Mouse (Mus musculus) telencephalon, adult 2 months (tissue): ENCODE measurements around the gene Tomm34.
"Not testable (repeated sequence)": the region's sequence is repeated elsewhere in the genome, so short reads cannot be mapped to it uniquely, and the experiment has no call there.

Experiments used
- DNase-seq: peaks from one replicate; pipeline ENCODE4 v3.0.0-alpha.2; 2011; ENCODE audit warnings: low read depth, low spot score

Gene Tomm34

DNA sequence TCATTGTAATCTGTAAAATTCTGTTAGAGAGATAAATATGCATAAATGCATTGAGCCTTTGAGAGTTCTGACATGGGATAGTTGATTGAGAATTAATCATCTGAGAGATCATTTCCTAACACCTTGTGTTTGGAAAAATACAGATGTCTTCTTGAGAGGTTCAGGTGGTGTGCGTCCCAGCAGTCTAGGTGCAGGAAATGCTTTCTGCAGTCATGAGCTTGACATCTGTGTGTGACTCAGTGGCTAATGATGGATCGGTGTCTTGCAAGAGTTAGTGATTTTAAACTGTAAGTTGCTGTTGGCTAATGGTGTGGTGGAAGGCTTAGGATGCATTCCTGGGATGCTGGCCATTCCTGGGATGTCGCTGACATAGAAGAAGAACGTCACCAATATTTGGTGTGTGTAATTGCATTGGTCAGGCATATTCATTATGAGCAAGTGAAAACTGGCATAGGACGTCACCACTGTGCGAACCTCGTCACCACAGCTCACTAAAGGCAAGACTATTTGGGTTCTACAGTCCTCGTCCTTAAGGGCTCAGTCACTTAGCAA lies 6.0 kb upstream of the Tomm34 start:
- no peak for DNase-seq

DNA sequence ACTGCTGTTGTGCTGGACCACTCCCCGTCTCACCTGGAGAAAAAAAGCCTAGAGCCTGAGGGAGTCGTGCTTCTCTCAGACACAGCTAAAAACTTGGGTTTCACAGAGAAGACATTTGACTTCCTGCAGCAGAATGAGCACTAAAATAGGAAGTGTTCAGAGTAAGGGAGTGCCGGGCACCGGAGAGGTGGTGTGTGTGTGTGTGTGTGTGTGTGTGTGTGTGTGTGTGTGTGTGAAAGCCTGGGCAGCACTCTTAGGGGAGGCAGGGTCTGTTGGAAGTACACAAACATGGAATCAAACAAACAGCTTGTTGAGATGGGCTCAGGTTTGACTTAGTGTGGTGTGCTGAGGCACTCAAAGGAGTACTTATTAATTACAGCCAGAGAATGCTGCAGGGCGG lies 4.1 kb upstream of the Tomm34 start:
- DNase-seq: no peak

DNA sequence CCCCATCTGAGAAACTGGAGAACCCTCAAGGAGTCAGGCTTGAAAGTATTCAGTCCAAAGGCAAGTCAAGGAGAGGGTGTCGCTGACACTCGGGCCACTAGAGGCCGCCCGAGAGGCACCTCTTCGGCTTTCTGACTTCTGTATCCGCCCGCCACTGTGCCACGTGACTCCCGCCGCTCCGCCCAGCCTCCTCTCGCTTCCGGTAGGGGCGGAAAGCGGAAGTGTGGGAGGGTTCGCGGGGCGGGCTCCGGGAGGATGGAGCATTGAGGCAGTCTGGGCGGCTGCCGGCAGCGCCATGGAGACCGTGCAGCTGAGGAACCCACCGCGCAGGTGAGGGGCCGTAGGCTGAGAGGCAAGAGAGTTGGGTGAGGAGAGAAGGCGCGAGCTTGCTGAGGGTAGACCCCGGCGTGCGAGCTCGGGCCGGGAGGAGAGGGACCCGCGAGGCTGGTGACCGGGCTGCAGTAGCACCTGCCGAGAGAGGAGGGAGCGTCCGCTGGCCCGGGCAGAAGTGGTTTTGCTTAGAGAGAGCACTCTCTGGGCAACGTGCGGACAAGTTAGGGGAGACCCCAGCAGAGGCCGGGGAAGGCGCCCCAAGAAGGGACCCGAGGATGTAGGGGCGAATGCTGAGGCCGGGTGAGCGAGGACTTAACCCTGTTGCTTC lies 3.1 kb upstream of the Tomm34 start:
- peak; percentile 91 for DNase-seq

DNA sequence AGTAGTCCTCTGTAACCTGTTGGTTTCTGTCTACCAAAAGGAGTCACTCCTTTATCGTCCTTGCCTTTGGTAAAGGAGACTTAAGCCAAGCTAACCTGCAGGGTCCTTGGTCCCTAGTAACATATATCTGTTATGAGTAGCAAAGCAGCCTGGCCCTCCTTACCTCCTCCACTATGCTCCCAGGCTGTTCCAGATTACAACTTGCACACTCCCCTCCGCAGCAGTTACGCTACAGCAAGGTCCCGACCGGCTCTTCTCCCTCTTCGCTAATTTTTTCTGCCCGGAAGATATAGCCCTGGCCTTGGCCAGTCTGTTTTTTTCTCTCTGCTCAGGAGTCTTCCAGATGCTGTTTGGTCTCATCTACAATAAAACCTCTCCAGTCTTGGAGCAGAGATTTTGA lies 2.2 kb upstream of the Tomm34 start:
- no peak for DNase-seq

DNA sequence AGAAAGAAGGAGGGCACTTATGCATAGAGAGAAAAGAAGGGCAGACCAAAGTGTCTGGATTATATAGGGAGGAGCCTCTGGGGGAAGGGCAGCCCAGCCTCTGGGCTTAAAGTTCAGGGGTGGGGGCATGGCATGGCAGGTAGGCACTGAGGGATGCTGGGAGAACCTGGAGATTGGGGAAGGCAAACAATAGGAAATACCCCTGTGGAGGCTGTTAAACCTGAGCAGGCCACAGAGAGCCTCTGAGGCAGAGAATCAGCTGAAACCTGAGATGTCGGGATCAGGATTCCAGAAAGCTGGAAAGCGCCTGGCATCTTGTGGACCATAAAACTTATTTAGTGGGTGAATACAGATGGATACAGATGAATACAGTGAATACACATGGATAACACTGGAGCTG lies 1.1 kb upstream of the Tomm34 start:
- no peak for DNase-seq

DNA sequence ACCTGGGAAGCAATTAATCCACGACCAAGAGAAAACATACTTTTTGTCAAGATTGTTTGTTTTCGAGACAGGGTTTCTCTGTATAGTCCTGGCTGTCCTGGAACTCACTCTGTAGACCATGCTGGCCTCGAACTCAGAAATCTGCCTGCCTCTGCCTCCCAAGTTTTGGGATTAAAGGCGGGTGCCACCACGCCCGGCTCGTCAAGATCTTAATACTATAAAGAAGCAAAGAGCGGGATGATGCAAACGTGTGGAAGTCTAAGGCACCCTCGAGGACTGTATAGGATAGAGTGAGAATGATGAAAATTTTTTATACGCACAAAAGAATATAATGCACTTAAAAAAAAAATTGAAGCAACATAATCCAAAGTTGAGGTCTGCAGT lies 460 bp upstream of the Tomm34 start:
- not testable (repeated sequence) for DNase-seq

DNA sequence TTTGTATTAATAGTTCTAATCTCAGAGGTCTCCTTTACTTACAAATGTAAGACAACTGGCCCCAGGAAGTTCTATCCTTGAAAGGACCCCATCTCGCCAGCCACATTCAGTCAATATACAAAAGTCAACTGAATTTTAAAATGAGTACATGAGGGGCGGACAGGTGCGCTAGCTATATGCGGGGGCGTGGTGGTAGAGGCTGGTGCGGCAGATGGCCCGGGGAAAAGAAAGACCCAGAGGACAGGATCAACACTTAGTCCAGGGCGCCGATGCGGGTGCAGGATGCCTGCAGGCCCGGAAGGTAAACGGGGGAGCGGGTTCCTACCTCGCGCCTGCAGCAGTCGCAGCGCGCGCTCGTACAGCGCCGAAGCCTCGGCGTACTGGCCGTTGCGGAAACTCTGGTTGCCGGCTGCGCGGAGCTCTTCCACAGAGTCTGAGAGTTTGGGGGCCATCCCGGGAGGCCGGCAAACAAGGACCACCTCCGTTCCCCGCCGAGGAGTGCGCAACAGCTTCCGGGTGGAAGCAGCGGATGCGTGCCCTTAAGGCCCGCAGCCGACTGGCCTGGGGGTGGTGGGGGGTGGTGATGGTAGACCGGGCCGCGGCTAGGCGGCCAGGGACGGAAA lies 716 bp downstream of the Tomm34 start, which contains the start of gene Stk4:
TSS of gene Stk4 (plus strand) at position 181 of the 623 bp plus-strand sequence.
- DNase-seq: no peak

DNA sequence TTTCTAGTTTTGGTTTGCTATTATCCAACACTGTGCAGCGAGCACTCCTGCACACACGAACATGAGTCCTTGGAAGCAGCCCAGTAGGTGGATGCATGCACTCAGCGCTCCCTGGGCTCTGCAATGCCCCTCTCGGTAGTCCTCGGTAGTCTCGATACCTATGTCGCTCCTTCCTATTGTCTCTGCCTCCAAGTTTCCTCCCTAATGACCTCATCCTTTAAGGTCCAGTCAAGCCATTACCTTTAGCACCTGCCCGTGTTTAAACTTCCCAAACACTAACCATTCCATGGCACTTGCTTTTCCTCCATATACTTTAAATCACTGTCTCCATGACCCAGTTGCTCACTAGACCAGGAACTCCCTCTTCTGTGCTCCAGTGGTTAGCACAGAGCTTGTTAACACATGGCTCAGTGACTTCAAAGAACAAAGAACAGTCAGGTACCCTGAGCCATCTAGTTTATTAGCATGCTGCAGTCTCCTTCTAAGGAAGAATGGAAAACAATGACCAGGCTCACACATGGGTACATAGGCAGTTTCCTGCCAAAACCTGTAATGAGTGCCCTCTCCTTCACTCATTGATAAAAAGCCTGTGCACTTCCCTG lies 11.2 kb downstream of the Tomm34 start:
- no peak for DNase-seq

DNA sequence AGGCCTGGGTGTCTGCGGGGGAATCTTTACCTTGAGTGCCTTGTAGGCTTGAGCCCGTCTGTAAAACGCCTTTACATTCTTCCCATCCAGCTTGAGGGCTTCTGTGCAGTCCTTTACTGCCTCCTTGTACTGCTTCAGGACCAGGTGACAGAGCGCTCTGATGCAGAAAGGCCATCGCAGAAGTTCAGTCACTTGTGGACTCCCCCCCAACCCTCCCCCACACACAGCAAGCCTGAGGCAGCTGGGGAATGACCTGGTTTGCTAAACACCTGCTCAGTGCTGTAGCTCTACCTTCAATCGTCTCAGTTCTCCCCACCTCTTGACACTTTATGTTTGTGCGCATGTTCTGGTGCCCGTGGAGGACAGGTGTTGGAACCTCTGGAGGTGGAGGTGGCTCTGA lies 16.3 kb downstream of the Tomm34 start:
- DNase-seq: no peak

DNA sequence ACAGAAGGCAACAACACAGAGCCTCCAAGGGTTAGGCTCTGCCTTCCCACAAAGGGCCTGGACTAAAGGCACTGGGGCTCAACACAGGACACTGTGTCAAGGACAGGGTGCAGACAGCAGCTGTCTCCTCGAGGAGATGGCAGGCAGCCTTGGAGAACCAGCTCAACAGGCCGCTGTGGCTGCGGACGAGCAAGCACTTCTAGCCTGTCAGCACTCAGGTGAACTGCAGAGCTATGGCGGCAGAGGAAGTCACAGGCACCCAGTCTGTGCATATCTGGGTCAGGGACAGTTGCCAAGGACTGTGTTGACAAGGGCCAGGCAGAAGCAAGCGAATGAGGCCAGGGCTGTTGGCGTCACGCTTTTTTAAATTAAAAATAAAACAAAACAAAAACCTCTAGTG lies 17.2 kb downstream of the Tomm34 start:
- DNase-seq: peak; percentile 11

DNA sequence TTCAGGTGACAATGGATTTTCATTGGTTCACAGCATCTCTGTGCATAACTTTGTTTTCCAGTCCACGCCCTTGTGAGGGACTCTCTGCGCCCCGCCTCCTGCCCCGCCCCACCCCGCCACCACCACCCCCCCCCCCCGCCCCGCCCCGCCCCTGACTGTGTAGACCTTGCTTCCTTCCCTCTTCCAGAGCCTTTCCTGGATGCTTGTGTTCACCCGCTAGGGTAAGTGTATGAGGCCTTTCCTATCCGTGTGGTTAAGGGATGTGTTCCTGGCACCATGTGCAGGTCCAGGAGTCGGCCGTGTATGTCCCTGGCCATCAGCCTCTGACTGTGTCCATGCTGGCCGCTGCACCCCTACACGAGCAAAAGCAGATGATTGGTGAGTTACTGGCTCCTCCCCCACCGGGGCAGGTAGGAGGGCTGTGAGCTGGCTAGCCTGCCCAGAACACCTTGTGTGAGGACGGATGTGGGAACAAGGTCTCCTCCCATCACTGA lies 23.7 kb downstream of the Tomm34 start:
- no peak for DNase-seq

DNA sequence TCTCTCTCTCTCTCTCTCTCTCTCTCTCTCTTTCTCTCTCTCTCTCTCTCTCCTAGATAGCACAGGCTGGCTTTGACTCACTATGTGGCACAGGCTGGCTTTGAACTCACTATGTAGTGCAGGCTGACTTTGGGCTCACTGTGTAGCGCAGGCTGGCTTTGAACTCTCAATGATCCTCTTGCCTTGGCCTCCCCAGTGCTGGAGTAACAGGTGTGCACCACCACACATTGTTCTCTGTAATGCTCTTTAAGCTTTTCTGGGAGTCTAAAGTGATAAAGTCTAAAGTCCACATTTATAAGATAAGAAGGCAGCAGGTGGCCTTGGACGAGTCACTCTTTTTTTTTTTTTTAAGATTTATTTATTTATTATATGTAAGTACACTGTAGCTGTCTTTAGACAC lies 29.4 kb downstream of the Tomm34 start:
- no peak for DNase-seq

DNA sequence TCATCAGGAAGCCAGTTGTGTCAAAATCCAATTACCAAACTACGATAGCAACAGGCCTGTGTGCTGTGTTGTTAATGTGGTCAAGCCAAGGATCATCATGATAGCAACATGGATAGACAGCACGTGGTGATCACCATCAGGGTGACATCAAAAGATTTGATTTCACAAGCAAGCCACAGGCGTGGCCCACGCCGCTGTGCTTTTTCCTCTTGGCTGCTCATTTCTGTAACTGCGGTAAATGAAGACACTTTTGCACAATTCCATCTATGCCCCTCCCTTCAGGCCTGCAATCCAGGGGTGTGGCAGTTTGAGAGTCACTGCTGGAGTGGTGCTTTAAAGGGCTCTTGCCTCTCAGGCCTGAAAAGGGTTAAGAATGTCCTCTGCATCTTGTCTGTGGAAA lies 30.0 kb downstream of the Tomm34 start:
- no peak for DNase-seq

DNA sequence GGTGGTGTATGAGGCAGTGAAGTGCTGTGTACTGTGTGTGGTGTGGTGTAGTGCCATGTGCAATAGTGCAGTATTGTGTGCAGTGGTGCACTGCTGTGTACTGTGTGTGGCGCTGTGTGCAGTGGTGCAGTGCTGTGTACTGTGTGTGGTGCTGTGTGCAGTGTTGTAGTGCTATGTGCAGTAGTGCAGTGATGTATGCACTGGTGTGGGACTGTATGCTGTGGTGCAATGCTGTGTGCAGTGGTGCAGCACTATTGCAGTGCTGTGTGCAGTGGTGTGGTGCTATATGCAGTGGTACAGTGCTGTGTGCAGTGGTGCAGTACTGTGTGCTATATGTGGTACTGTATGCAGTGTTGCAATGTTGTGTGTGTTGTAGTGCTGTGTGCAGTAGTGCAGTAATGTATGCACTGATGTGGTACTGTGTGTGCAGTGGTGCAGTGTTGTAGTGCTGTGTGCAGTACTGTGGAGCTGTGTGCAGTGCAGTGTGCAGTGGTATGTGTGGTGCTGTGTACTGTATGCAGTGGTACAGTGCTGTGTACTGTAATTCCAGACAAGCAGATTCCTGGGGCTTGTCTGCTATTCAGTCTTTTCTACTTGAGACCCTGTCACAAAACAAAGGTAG lies 32.5 kb downstream of the Tomm34 start:
- DNase-seq: no peak

DNA sequence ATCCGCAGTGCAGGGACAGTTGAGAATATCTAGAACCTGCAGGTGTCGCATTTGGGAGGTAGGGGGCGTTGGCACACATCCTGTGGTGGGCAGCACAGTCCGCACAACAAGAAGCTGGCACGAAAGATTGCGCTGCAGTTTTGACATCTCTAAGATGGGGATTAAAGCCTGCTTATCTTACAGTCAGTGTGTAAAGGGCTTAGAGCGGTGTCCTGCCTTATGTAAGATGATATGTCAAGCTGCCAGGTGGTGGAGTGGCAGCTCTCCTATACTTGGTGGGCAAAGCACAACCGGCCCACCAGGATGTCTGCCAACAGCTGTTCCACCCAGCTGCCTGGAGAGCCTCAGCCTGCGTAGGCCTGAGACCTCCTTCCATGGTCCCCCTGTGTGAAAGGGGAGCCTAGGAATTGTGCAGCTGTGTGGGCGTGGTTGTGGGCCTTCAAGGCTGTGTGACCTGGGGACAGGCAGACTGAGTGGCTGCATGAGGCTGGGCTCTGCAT lies 34.4 kb downstream of the Tomm34 start:
- DNase-seq: no peak

DNA sequence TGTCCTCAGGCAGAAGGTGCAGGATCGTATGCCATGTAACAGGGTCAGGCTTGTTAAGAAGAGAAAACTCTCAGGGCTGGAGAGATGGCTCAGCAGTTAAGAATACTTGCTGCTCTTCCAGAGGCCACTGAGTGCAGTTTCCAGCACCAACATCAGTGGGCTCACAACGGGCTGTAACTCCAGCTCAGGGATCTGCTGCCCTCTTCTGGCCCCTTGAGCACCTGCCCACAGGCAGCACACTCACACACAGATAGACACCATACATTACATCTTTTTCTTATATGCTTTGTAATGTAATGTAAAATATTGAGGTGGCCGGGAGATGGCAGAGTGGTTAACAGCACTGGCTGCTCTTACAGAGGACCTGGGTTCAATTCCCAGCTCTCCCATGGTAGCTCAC lies 38.0 kb downstream of the Tomm34 start:
- no peak for DNase-seq

DNA sequence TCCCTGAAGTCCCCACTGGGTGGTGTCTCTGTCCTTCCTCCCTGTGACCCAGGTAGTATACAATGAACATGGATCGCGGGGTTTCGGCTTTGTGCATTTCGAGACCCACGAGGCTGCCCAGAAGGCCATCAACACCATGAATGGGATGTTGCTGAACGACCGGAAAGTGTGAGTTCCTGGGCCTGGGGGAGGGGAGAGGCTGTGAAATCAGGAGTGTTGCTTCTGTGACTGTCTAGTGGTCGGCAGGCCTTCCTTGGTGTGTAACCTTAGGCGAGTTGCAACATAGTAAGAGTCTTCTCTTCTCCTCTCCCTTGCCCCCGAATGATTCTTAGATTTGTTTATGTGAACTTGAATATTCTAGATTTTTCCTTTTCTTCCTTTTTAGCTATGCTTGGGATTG lies 39.8 kb downstream of the Tomm34 start:
- no peak for DNase-seq

DNA sequence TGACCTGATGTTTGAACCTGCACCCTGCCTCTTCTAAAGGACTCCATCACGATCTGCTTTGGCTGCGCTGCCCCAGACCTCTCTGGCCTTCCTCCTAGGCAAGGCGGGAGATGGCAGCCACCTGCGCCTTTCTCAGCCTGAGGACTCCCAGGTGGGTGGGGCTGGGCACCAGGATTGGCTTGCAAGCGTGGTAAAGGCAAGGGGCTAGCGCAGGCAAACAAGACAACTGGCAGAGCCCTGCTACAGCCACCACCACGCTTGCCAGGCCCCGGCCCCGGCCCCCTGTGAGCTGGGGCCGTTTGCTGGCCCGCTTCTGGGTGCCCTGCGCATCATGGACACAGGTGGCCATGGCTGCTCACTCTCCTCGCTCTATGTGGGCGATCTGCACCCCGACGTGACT lies 45.8 kb downstream of the Tomm34 start, which contains the start of gene Pabpc1l:
TSS of gene Pabpc1l (plus strand) at position 301 of the 400 bp plus-strand sequence.
- DNase-seq: no peak

DNA sequence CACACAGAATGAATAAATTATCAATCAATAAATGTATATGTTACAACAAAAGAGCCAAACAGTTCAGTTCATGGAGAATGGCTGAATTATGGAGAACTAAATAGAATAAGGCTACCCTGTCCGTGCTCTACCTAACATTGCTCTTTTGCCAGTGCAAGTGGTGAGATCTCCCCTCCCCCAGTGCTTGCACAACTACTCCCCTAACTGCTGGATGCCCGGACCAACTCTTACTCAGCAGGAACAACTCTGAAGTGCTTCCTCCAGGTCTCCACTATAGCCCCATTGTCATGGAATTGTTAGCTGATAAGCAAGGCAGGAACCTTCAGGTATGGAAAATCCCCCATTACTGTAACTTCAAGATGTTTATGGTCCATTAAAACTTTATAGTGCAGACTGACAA lies 48.9 kb downstream of the Tomm34 start:
- DNase-seq: no peak

DNA sequence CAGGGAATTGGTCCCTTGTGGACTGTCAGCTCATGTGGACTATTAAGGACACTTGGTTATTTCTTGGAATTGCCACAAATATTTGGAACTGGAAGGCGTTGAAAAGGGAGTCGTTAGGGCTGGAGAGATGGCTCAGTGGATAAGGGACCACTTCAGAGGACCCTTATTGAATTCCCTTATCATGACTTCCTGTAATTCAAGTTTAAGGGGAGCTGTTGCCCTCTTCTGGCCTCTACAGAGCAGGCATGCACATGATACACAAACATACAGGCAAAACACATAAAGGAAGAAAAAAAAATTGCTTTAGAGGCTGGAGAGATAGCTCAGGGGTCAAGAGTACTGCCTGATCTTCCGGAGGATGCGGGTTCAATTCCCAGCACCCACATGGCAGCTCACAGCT lies 51.0 kb downstream of the Tomm34 start:
- DNase-seq: no peak

DNA sequence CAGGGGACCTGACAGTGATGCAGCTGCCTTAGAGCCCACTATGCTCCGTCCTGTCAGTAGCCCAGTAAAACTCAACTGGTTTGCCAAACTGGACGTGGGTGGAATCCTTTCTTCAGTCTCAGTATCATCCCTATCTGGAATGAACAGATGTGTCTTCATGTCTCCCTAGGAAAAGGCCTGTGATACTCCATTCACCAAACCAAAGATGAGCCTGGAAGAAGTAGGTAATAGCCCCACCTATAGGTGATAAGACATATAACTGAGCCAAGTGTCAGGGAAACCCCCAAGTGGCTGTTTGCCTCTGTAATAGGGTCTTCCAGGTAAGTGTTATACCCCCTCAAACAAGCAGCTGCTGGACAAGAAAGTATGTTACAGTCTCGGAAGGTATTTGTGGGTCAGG lies 52.1 kb downstream of the Tomm34 start:
- DNase-seq: no peak

DNA sequence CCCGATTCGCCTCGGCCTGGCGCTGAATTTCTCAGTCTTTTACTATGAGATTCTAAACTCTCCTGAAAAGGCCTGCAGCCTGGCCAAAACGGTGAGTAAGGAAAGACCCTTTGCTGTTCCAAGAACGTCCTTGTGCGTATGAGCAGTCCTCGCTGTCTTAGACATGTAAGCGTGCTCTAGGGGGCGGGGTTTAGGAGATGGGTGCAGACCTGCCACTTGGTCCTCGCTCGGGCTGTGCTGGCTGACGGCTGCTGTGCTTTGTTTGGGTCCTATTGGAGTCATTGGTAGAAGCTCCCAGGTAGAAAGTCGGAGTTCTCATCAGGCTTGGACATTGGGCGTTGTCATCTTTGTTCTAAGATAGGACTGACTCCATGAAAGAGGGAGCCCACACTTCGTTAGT lies 55.7 kb downstream of the Tomm34 start:
- no peak for DNase-seq
